Mouse (Mus musculus) leukemia stem cell, adult 10-12 weeks (primary cell): ENCODE data around the gene Fam76a. TPM values are rescaled to one million over a fixed set of nuclear protein-coding genes. Genes with fewer than 3 reads are reported as not detected.

Experiments used
- polyA plus RNA-seq: library from polyadenylated mRNA; stranded (reverse); fragments of >175 nt; gene quantifications from 2 replicates; pipeline ENCODE4 v1.2.3, GENCODE M21; 2012; ENCODE audit warnings: low replicate concordance

Gene Fam76a
- 4.7 and 34.5 TPM in 2 replicates for polyA plus RNA-seq

DNA sequence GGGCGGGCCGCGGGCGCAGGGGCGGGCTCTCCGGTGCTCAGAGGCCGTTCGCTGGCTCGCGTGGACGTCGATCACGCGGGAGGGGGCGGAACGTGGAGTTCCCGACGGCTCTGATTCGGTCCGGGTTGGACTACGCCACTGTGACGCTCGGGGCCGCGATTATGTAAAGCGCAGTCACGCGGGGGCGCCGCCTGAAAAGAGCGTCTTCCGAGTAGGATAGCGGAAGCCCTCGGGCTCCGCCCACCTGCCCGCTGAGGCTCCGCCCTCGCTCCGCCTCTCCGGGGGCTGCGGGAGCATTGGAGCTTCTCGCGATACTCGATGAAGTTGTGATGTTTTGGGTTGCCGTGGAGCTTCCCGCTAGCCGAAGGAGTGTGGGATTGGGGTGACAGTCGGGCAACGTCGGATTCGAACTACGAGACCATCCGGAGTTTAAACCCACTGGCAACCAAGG lies at the start of gene Fam76a:
TSS of gene Fam76a (minus strand) at position 1 of the 451 bp plus-strand sequence.

DNA sequence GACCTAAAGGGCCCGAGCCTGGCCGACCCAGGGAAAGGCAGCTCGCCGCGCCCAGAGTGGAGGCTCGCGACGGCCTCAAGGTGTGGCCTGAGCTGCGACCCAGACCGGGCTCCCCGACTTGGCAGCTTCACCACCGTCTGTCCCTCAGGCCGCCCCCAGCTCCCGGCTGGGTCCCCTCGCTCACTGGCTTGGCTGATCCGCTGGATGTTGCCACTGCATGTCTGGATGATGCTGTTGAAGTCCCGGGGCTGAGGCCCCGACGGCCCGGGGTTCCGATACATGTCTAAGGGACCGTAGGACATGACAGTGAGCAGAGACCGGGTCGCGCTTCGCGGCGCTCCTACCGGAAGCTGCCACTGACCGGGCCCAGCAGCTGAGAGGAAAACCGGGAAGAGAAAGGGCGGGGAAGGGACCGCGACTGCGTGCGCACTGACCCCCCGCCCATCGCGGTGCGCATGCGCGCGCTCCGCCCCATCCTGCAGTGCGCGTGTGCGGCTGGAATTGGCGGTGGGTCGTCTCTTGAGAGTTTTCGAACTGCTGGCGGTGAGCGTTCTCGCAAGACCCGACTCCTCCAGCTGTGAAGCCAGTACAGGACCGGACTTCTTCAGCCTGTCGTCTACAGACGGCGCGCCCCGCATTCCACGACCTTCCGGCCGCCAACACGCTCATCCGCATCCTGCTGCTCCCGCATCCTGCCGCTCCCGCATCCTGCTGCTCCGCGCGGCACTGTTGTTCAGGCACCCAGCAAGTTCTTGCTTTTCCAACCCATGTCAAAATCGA lies 38.1 kb downstream of the Fam76a start, which contains the start of gene Stx12:
TSS of gene Stx12 (minus strand) at position 446 of the 780 bp plus-strand sequence.

Other genes starting within 250 kb of the Fam76a start
- 0.10 and 0.45 TPM in 2 replicates for gene Xkr8, start 190.0 kb downstream of the Fam76a start, polyA plus RNA-seq
- 0.50 and 0.79 TPM in 2 replicates for gene Smpdl3b, start 165.3 kb downstream of the Fam76a start, polyA plus RNA-seq
- 21.7 and 66.7 TPM in 2 replicates for gene Rpa2, start 154.2 kb downstream of the Fam76a start, polyA plus RNA-seq
- gene Themis2, start 126.2 kb downstream of the Fam76a start, polyA plus RNA-seq, result 21.8 and 43.8 TPM in 2 replicates
- gene Ppp1r8, start 79.4 kb downstream of the Fam76a start, polyA plus RNA-seq, result 22.1 and 41.5 TPM in 2 replicates
- 3.8 and 9.0 TPM in 2 replicates for gene Stx12, start 38.0 kb downstream of the Fam76a start, polyA plus RNA-seq
- gene Fgr, start 51.5 kb upstream of the Fam76a start, polyA plus RNA-seq, result 3.7 and 6.5 TPM in 2 replicates
- gene Ahdc1, start 88.7 kb upstream of the Fam76a start, polyA plus RNA-seq, result 28.3 and 43.1 TPM in 2 replicates
- gene Wasf2, start 207.9 kb upstream of the Fam76a start, polyA plus RNA-seq, result 97.7 and 153 TPM in 2 replicates